Mouse (Mus musculus) neural tube, embryonic 14.5 days (tissue): Measurements from ENCODE around the gene Rbms3. TPM values are rescaled to one million over a fixed set of nuclear protein-coding genes. Genes with fewer than 3 reads are reported as not detected.

Experiments used
- ATAC-seq: fragments of 200-750 bp; cut with Nextera tagmentation; 2 replicates; pipeline ENCODE4 v1.8.0; 2017; ENCODE audit warnings: low read depth, mild to moderate bottlenecking, moderate TSS enrichment, moderate library complexity
- H3K27ac ChIP-seq: fragments of 300-500 bp; sonication (generic); 2 replicates; pipeline ENCODE4 v1.5.1; 2014; ENCODE audit warnings: low read depth, mild to moderate bottlenecking, control low read depth, low read length, moderate library complexity, mixed read lengths
- H3K27me3 ChIP-seq: fragments of 300-500 bp; sonication (generic); 2 replicates; pipeline ENCODE4 v1.6.1; 2014; ENCODE audit warnings: low read length; ENCODE audit not compliant: control insufficient read depth, insufficient read depth
- H3K36me3 ChIP-seq: fragments of 300-500 bp; sonication (generic); 2 replicates; pipeline ENCODE4 v1.6.1; 2014; ENCODE audit warnings: low read length, mixed read lengths; ENCODE audit not compliant: control insufficient read depth, insufficient read depth
- H3K4me1 ChIP-seq: fragments of 300-500 bp; sonication (generic); 2 replicates; pipeline ENCODE4 v1.6.1; 2014; ENCODE audit warnings: low read length; ENCODE audit not compliant: control insufficient read depth, insufficient read depth
- H3K4me2 ChIP-seq: fragments of 300-500 bp; sonication (generic); 2 replicates; pipeline ENCODE4 v1.6.1; 2014; ENCODE audit warnings: mild to moderate bottlenecking, low read depth, low read length, control low read depth
- H3K4me3 ChIP-seq: fragments of 300-500 bp; sonication (generic); 2 replicates; pipeline ENCODE4 v1.5.1; 2014; ENCODE audit warnings: low read depth, low read length, control low read depth, mixed read lengths
- H3K9ac ChIP-seq: fragments of 300-500 bp; sonication (generic); replicated peaks from 2 replicates; pipeline ENCODE4 v1.6.1; 2014; ENCODE audit warnings: low read depth, mild to moderate bottlenecking, control low read depth, low read length, mixed read lengths
- H3K9me3 ChIP-seq: fragments of 300-500 bp; sonication (generic); 2 replicates; pipeline ENCODE4 v1.6.1; 2016; ENCODE audit warnings: low read length; ENCODE audit not compliant: control insufficient read depth
- WGBS: fragments of 180-500 bp; shearing (Covaris S2); extraction: QIAGEN DNeasy Blood & Tissue Kit; methylation state at CpG from one replicate; pipeline ENCODE4 v1.1.7; 2014; 5-methylcytosine and 5-hydroxymethylcytosine counted together
- polyA plus RNA-seq: library from polyadenylated mRNA; unstranded; fragments of >200 nt; fragmentation: Nextera tagmentation; extraction: Ambion mirVana; gene quantifications from 2 replicates; pipeline ENCODE4 v1.2.1, GENCODE M21; 2014

Rbms3 gene
- polyA plus RNA-seq, 1 experiment from 2014 or later: 79.5 TPM

GRCm38 (mm10) chr9:117396586-117396985 lies 233.1 kb downstream of the Rbms3 start:
- ATAC-seq: no peak
- 69% methylated on average over 8 of the region's 8 CpGs for WGBS
- no peak overlapping the region for H3K4me2 ChIP-seq
- H3K27me3 ChIP-seq: no peaks in the 10 kb centered on the region
- no peaks in the 10 kb centered on the region for H3K36me3 ChIP-seq
- no peak overlapping the region for H3K27ac ChIP-seq
- no peaks in the 10 kb centered on the region for H3K9me3 ChIP-seq
- peaks cover 6% of the 10 kb centered on the region; the same call in 1 of the 2 replicates for H3K4me1 ChIP-seq
- H3K9ac ChIP-seq: no peak overlapping the region
- no peak overlapping the region for H3K4me3 ChIP-seq

GRCm38 (mm10) chr9:117393626-117394525 lies 235.8 kb downstream of the Rbms3 start:
- Histone ChIP-seq H3K4me1 (peaks cover 6% of the 10 kb centered on the region; the same call in 1 of the 2 replicates), H3K27me3 (no peaks in the 10 kb centered on the region), H3K4me3 (no peak overlapping the region), H3K4me2 (no peak overlapping the region), H3K36me3 (no peaks in the 10 kb centered on the region), H3K9me3 (no peaks in the 10 kb centered on the region), H3K9ac (no peak overlapping the region), H3K27ac (0 out of 2 replicates have a peak overlapping the region, but pooled peaks have one; percentile 13)
- ATAC-seq: peak; percentile 66
- 44% methylated on average over 18 of the region's 18 CpGs for WGBS

GRCm38 (mm10) chr9:117388024-117388423 lies 241.7 kb downstream of the Rbms3 start:
- no peak for ATAC-seq
- Histone ChIP-seq H3K36me3 (no peaks in the 10 kb centered on the region), H3K9me3 (no peaks in the 10 kb centered on the region), H3K9ac (no peak overlapping the region), H3K4me3 (no peak overlapping the region), H3K4me1 (no peaks in the 10 kb centered on the region), H3K27ac (no peak overlapping the region), H3K4me2 (no peak overlapping the region), H3K27me3 (no peaks in the 10 kb centered on the region)
- 83% methylated on average over 9 of the region's 9 CpGs for WGBS

- H3K27ac ChIP-seq: no peak overlapping the region
Measured at GRCm38 (mm10) chr9:117380876-117381275, 248.8 kb downstream of the Rbms3 start.

GRCm38 (mm10) chr9:117380076-117380475 lies 249.6 kb downstream of the Rbms3 start:
- Histone ChIP-seq H3K27ac (no peak overlapping the region; the same call in 1 of the 2 replicates), H3K4me1 (no peaks in the 10 kb centered on the region), H3K4me2 (no peak overlapping the region), H3K36me3 (no peaks in the 10 kb centered on the region), H3K27me3 (no peaks in the 10 kb centered on the region), H3K4me3 (no peak overlapping the region), H3K9me3 (no peaks in the 10 kb centered on the region), H3K9ac (no peak overlapping the region)
- WGBS: 24% methylated on average over 5 of the region's 5 CpGs
- no peak; the same call in 1 of the 2 replicates for ATAC-seq

More at GRCm38 (mm10) chr9:117380876-117381275, 248.8 kb downstream of the Rbms3 start:
- ATAC-seq: no peak
- no peak overlapping the region for H3K4me2 ChIP-seq
- no peaks in the 10 kb centered on the region for H3K9me3 ChIP-seq
- H3K9ac ChIP-seq: no peak overlapping the region
- H3K27me3 ChIP-seq: no peaks in the 10 kb centered on the region
- no peaks in the 10 kb centered on the region for H3K4me1 ChIP-seq
- no peaks in the 10 kb centered on the region for H3K36me3 ChIP-seq
- H3K4me3 ChIP-seq: no peak overlapping the region
- 85% methylated on average over 5 of the region's 5 CpGs for WGBS

GRCm38 (mm10) chr9:117379448-117379983 lies 250.2 kb downstream of the Rbms3 start:
- Histone ChIP-seq H3K36me3 (no peaks in the 10 kb centered on the region), H3K4me3 (no peak overlapping the region), H3K9me3 (no peaks in the 10 kb centered on the region), H3K4me2 (no peak overlapping the region), H3K4me1 (no peaks in the 10 kb centered on the region), H3K27ac (no peak overlapping the region), H3K27me3 (no peaks in the 10 kb centered on the region), H3K9ac (no peak overlapping the region)
- no peak for ATAC-seq
- 67% methylated on average over 16 of the region's 16 CpGs for WGBS

GRCm38 (mm10) chr9:117378131-117378890 lies 251.4 kb downstream of the Rbms3 start:
- Histone ChIP-seq H3K4me3 (no peak overlapping the region), H3K27ac (no peak overlapping the region), H3K4me1 (no peaks in the 10 kb centered on the region), H3K4me2 (no peak overlapping the region), H3K9ac (no peak overlapping the region), H3K9me3 (no peaks in the 10 kb centered on the region), H3K36me3 (no peaks in the 10 kb centered on the region), H3K27me3 (no peaks in the 10 kb centered on the region)
- ATAC-seq: no peak
- WGBS: 79% methylated on average over 9 of the region's 9 CpGs

- no peak for ATAC-seq
- WGBS: 95% methylated on average over 3 of the region's 3 CpGs
- Histone ChIP-seq H3K27me3 (no peaks in the 10 kb centered on the region), H3K9me3 (no peaks in the 10 kb centered on the region), H3K4me3 (no peak overlapping the region), H3K4me1 (no peaks in the 10 kb centered on the region), H3K27ac (no peak overlapping the region), H3K36me3 (no peaks in the 10 kb centered on the region), H3K9ac (no peak overlapping the region), H3K4me2 (no peak overlapping the region)
Measured at GRCm38 (mm10) chr9:117375776-117376175, 253.9 kb downstream of the Rbms3 start.
